Mouse (Mus musculus): Measurements from ENCODE around the gene Gm37240.

DNA sequence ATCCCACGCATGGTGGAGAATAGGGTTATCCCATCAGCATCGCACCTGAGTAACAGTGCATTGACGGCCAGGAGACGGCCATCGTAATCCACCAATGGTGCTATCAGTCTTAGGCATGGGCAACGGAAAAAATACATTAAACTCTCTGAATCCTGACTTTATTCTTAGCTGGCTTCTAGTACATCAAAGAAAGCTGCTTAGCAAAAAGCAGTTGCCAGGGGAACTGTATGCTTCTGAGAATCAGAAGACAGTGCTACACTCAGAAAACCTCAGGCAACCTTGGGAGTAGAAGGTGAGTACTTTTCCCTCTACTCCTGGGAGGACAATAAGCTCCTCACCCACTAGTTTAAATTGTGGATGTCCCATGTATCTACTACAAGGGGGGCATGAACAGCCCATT is 219.6 kb downstream of the Gm37240 start:
- TF ChIP-seq CTCF (IDR thresholded peaks at IDR 0.05; ENCODE audit: borderline replicate concordance, extremely low read depth, insufficient read depth, insufficient read length): no peak
- TF ChIP-seq POLR2A (IDR thresholded peaks at IDR 0.05; ENCODE audit: borderline replicate concordance, extremely low read depth, insufficient read depth, insufficient read length, poor library complexity, severe bottlenecking): no peak
